Mouse (Mus musculus): Measurements from ENCODE around the gene Scp2. TPM values are rescaled to one million over a fixed set of nuclear protein-coding genes. Genes with fewer than 3 reads are reported as not detected.
A peak's percentile ranks its signal among the peaks of the same experiment; 100 is the strongest.

Gene Scp2
- total and polyA plus RNA-seq, 3 experiments, result 65.8 to 84.4 TPM; not detected in 1

DNA sequence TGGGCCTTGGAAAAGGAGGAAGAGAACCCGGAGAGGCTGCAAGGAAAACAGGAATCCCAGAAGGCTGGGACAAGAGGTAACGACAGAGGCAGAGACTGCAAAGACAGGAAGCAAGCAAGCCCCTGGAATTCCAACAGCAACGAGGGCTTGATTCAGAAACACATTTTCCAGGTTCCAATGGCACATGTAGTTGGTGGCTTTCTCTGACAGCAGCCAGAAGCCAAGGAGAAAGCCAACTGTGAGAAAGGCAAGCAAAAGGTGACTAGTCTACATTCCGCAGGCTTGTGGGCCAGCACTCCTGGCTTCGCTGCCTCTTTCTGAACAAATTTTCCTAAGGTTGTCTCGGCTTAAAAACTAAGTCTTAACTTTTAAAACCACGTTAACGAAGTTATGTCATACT, 74.1 kb downstream of the Scp2 start:
- TF ChIP-seq MXI1 (IDR thresholded peaks at IDR 0.05; ENCODE audit: low read depth, low read length) (no peak), ELF1 (IDR thresholded peaks at IDR 0.05; ENCODE audit: low read depth, low read length) (no peak), JUND (IDR thresholded peaks at IDR 0.05; ENCODE audit: low read depth, low read length) (no peak), MAZ (IDR thresholded peaks at IDR 0.05; ENCODE audit: low read depth, low read length) (no peak), RCOR1 (IDR thresholded peaks at IDR 0.05; ENCODE audit: low read depth, low read length) (no peak), MEF2A (IDR thresholded peaks at IDR 0.05; ENCODE audit: extremely low read depth, insufficient replicate concordance, low read depth, low read length, poor library complexity, severe bottlenecking) (no peak)
- H3K4me3 ChIP-seq (ENCODE audit: control insufficient read depth in 1 of 2, insufficient read depth in 1 of 2, low read depth in 2 of 2, low read length in 2 of 2), result peak overlapping the region; percentile 67 to 71
- H3K9me3 ChIP-seq (replicated peaks; ENCODE audit: insufficient read depth, low read length), result no peaks in the 10 kb centered on the region
- H3K27ac ChIP-seq (ENCODE audit: control insufficient read depth, low read depth, low read length), result no peak overlapping the region
- H3K79me2 ChIP-seq (ENCODE audit: control insufficient read depth, insufficient read depth, low read length, poor library complexity), result peaks cover 6% of the 10 kb centered on the region; the same call in 1 of the 2 replicates
- H3K27me3 ChIP-seq (ENCODE audit: control insufficient read depth in 1 of 2, insufficient read depth in 2 of 2, low read length in 2 of 2), result no peaks in the 10 kb centered on the region
- H3K4me1 ChIP-seq (ENCODE audit: control insufficient read depth in 1 of 2, insufficient read depth in 2 of 2, low read length in 2 of 2), result peaks cover 0 to 6% of the 10 kb centered on the region in 2 experiments; a peak in 2 of 4 replicates
- peak overlapping the region; percentile 62 for H3K9ac ChIP-seq (ENCODE audit: control insufficient read depth, low read depth, low read length, poor library complexity, severe bottlenecking)
- DNase-seq (ENCODE audit: low read depth, low spot score), result no peak
- H3K36me3 ChIP-seq (ENCODE audit: control insufficient read depth in 1 of 2, insufficient read depth in 2 of 2, low read length in 2 of 2), result peaks cover 0 to 12% of the 10 kb centered on the region in 2 experiments; a peak in 3 of 4 replicates

DNA sequence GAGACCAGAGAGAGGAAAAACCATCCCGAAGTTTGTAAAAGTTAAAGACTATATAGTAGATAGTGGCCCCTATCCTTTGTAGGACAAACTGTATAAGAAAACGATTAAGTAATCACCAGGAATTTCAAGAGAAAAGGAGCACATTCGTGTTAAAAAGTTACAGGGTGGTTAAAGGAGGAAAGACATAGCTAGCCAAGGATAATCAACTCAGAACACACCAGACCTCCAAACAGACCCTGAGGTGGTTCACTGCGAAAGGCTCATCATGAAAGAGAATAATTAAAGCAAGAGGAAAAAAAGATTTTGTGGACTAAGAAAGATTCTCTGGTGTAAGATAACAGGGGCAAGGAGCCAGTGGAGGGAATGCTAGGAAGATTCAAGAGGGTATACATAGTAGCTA, 74.5 kb downstream of the Scp2 start:
- DNase-seq (ENCODE audit: low read depth, low spot score), result peak; percentile 12
- peaks cover 0 to 12% of the 10 kb centered on the region in 2 experiments; a peak in 3 of 4 replicates for H3K36me3 ChIP-seq (ENCODE audit: control insufficient read depth in 1 of 2, insufficient read depth in 2 of 2, low read length in 2 of 2)
- H3K27me3 ChIP-seq (ENCODE audit: control insufficient read depth in 1 of 2, insufficient read depth in 2 of 2, low read length in 2 of 2), result no peaks in the 10 kb centered on the region
- TF ChIP-seq UBTF (IDR thresholded peaks at IDR 0.05; ENCODE audit: borderline replicate concordance, insufficient read depth, low read depth, low read length), result no peak
- no peak for TF ChIP-seq CHD1 (IDR thresholded peaks at IDR 0.05; ENCODE audit: low read depth, low read length)
- TF ChIP-seq BHLHE40 (IDR thresholded peaks at IDR 0.05; ENCODE audit: borderline replicate concordance, low read depth, low read length), result no peak
- TF ChIP-seq USF2 (IDR thresholded peaks at IDR 0.05; ENCODE audit: borderline replicate concordance in 1 of 2, insufficient read depth in 1 of 2, low read depth in 1 of 2, low read length in 2 of 2), result no peak
- no peak for TF ChIP-seq GATA1 (IDR thresholded peaks at IDR 0.05; ENCODE audit: low read depth, low read length)
- TF ChIP-seq POLR2AphosphoS2 (IDR thresholded peaks at IDR 0.05; ENCODE audit: low read length), result no peak
- TF ChIP-seq SIN3A (IDR thresholded peaks at IDR 0.05; ENCODE audit: low read length), result no peak
- peaks cover 0 to 6% of the 10 kb centered on the region in 2 experiments; a peak in 2 of 4 replicates for H3K4me1 ChIP-seq (ENCODE audit: control insufficient read depth in 1 of 2, insufficient read depth in 2 of 2, low read length in 2 of 2)
- no peak overlapping the region for H3K27ac ChIP-seq (ENCODE audit: control insufficient read depth, low read depth, low read length)
- H3K9ac ChIP-seq (ENCODE audit: control insufficient read depth, low read depth, low read length, poor library complexity, severe bottlenecking), result peak overlapping the region; percentile 62
- peak overlapping the region; percentile 67 to 71 for H3K4me3 ChIP-seq (ENCODE audit: control insufficient read depth in 1 of 2, insufficient read depth in 1 of 2, low read depth in 2 of 2, low read length in 2 of 2)
- H3K9me3 ChIP-seq (replicated peaks; ENCODE audit: insufficient read depth, low read length), result no peaks in the 10 kb centered on the region
- peaks cover 6% of the 10 kb centered on the region; the same call in 1 of the 2 replicates for H3K79me2 ChIP-seq (ENCODE audit: control insufficient read depth, insufficient read depth, low read length, poor library complexity)

DNA sequence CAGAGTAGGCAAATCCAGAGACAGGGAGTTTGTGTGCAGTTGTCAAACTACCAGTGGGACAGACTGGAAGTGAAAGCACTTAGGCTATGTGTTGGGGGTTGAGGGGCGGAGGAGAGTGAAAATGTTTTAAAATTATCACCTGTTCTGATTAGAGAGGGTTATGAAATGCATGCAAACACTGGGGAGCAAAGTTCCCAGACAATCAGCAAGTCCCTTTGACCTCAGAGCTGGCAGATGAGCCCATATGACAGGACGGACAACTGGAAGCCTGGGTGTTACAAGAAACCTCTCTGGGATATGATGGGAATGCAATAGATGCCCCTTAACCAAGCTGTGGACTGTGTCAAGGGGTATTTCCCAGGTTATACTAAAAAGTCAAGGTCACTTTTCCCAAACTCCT, 76.7 kb downstream of the Scp2 start:
- Histone ChIP-seq H3K36me3 (ENCODE audit: control insufficient read depth in 1 of 2, insufficient read depth in 2 of 2, low read length in 2 of 2) (peaks cover 0 to 12% of the 10 kb centered on the region in 2 experiments; a peak in 3 of 4 replicates), H3K79me2 (ENCODE audit: control insufficient read depth, insufficient read depth, low read length, poor library complexity) (peaks cover 6% of the 10 kb centered on the region; the same call in 1 of the 2 replicates), H3K27ac (ENCODE audit: control insufficient read depth, low read depth, low read length) (no peak overlapping the region), H3K9me3 (replicated peaks; ENCODE audit: insufficient read depth, low read length) (no peaks in the 10 kb centered on the region), H3K4me3 (ENCODE audit: control insufficient read depth in 1 of 2, insufficient read depth in 1 of 2, low read depth in 2 of 2, low read length in 2 of 2) (no peak overlapping the region), H3K9ac (ENCODE audit: control insufficient read depth, low read depth, low read length, poor library complexity, severe bottlenecking) (no peak overlapping the region), H3K27me3 (ENCODE audit: control insufficient read depth in 1 of 2, insufficient read depth in 2 of 2, low read length in 2 of 2) (no peaks in the 10 kb centered on the region), H3K4me1 (ENCODE audit: control insufficient read depth in 1 of 2, insufficient read depth in 2 of 2, low read length in 2 of 2) (peaks cover 0 to 6% of the 10 kb centered on the region in 2 experiments; a peak in 2 of 4 replicates)
- DNase-seq (ENCODE audit: low read depth, low spot score), result no peak
- TF ChIP-seq SMC3 (IDR thresholded peaks at IDR 0.05; ENCODE audit: low read depth, low read length), result no peak
- TF ChIP-seq JUND (IDR thresholded peaks at IDR 0.05; ENCODE audit: low read depth, low read length), result no peak
- TF ChIP-seq POLR2AphosphoS5 (IDR thresholded peaks at IDR 0.05; ENCODE audit: borderline replicate concordance, low read depth, low read length), result no peak
- TF ChIP-seq ELF1 (IDR thresholded peaks at IDR 0.05; ENCODE audit: low read depth, low read length), result no peak
- no peak for TF ChIP-seq ZNF384 (IDR thresholded peaks at IDR 0.05; ENCODE audit: low read depth, low read length)
- no peak for TF ChIP-seq EP300 (IDR thresholded peaks at IDR 0.05; ENCODE audit: low read depth in 1 of 2, low read length in 2 of 2)
- no peak for TF ChIP-seq CHD2 (IDR thresholded peaks at IDR 0.05; ENCODE audit: low read length)
- TF ChIP-seq MAFK (IDR thresholded peaks at IDR 0.05; ENCODE audit: borderline replicate concordance, low read depth, low read length), result no peak
- TF ChIP-seq MYC (IDR thresholded peaks at IDR 0.05; ENCODE audit: low read depth, low read length), result no peak
- no peak for TF ChIP-seq GATA1 (IDR thresholded peaks at IDR 0.05; ENCODE audit: low read depth, low read length)
- no peak for TF ChIP-seq TBP (IDR thresholded peaks at IDR 0.05; ENCODE audit: low read depth, low read length)
- no peak for TF ChIP-seq MXI1 (IDR thresholded peaks at IDR 0.05; ENCODE audit: low read depth, low read length)
- TF ChIP-seq RAD21 (IDR thresholded peaks at IDR 0.05; ENCODE audit: low read depth, low read length), result no peak
- no peak for TF ChIP-seq E2F4 (IDR thresholded peaks at IDR 0.05; ENCODE audit: borderline replicate concordance, low read depth, low read length)
- no peak for TF ChIP-seq USF1 (IDR thresholded peaks at IDR 0.05; ENCODE audit: low read depth, low read length)
- no peak for TF ChIP-seq MEF2A (IDR thresholded peaks at IDR 0.05; ENCODE audit: extremely low read depth, insufficient replicate concordance, low read depth, low read length, poor library complexity, severe bottlenecking)

All from MEL (cell line).